Mouse (Mus musculus): ENCODE results near the gene Ambp. TPM values are rescaled to one million over a fixed set of nuclear protein-coding genes. Genes with fewer than 3 reads are reported as not detected.

Gene Ambp
- polyA plus RNA-seq, 1 experiment from 2014 or later = 1,736 TPM

GRCm38 (mm10) chr4:63170061-63170460 is 15.5 kb upstream of the Ambp start:
- 70% methylated on average over 4 of the region's 4 CpGs for WGBS (ENCODE audit: insufficient replicate concordance)
- H3K9me3 ChIP-seq (replicated peaks; ENCODE audit: control insufficient read depth, low read length) = no peaks in the 10 kb centered on the region
- no peak overlapping the region for H3K9ac ChIP-seq (ENCODE audit: low read depth, low read length)
- H3K4me1 ChIP-seq (ENCODE audit: control insufficient read depth, low read depth, low read length) = no peaks in the 10 kb centered on the region
- H3K36me3 ChIP-seq (ENCODE audit: control insufficient read depth, insufficient read depth) = no peaks in the 10 kb centered on the region
- H3K27me3 ChIP-seq (ENCODE audit: control insufficient read depth, insufficient read depth, low read depth, low read length) = no peaks in the 10 kb centered on the region
- no peak overlapping the region for H3K4me3 ChIP-seq (ENCODE audit: low read depth, low read length)
- H3K27ac ChIP-seq (ENCODE audit: low read length) = no peak overlapping the region
- no peak overlapping the region for H3K4me2 ChIP-seq (ENCODE audit: low read depth, low read length)
- ATAC-seq (ENCODE audit: low read depth) = no peak

- Histone ChIP-seq H3K4me2 (ENCODE audit: low read depth, low read length) (no peak overlapping the region), H3K36me3 (ENCODE audit: control insufficient read depth, insufficient read depth) (no peaks in the 10 kb centered on the region), H3K27me3 (ENCODE audit: control insufficient read depth, insufficient read depth, low read depth, low read length) (no peaks in the 10 kb centered on the region), H3K4me3 (ENCODE audit: low read depth, low read length) (no peak overlapping the region), H3K27ac (ENCODE audit: low read length) (no peak overlapping the region), H3K9ac (ENCODE audit: low read depth, low read length) (no peak overlapping the region), H3K9me3 (replicated peaks; ENCODE audit: control insufficient read depth, low read length) (no peaks in the 10 kb centered on the region), H3K4me1 (ENCODE audit: control insufficient read depth, low read depth, low read length) (no peaks in the 10 kb centered on the region)
- no peak for ATAC-seq (ENCODE audit: low read depth)
- WGBS (ENCODE audit: insufficient replicate concordance) = 51% methylated on average over 5 of the region's 5 CpGs
Measured at GRCm38 (mm10) chr4:63166323-63166722, 11.7 kb upstream of the Ambp start.

- H3K36me3 ChIP-seq (ENCODE audit: control insufficient read depth, insufficient read depth) = no peaks in the 10 kb centered on the region
- no peaks in the 10 kb centered on the region for H3K27me3 ChIP-seq (ENCODE audit: control insufficient read depth, insufficient read depth, low read depth, low read length)
- H3K4me2 ChIP-seq (ENCODE audit: low read depth, low read length) = no peak overlapping the region
- H3K4me3 ChIP-seq (ENCODE audit: low read depth, low read length) = no peak overlapping the region
- H3K27ac ChIP-seq (ENCODE audit: low read length) = no peak overlapping the region
- H3K9me3 ChIP-seq (replicated peaks; ENCODE audit: control insufficient read depth, low read length) = no peaks in the 10 kb centered on the region
- no peak overlapping the region for H3K9ac ChIP-seq (ENCODE audit: low read depth, low read length)
- H3K4me1 ChIP-seq (ENCODE audit: control insufficient read depth, low read depth, low read length) = no peaks in the 10 kb centered on the region
- WGBS (ENCODE audit: insufficient replicate concordance) = 59% methylated on average over 4 of the region's 4 CpGs
- no peak for ATAC-seq (ENCODE audit: low read depth)
Measured at GRCm38 (mm10) chr4:63165636-63166035, 11.0 kb upstream of the Ambp start.

GRCm38 (mm10) chr4:63158961-63159592 is 4.5 kb upstream of the Ambp start:
- Histone ChIP-seq H3K27ac (ENCODE audit: low read length) (no peak overlapping the region), H3K36me3 (ENCODE audit: control insufficient read depth, insufficient read depth) (no peaks in the 10 kb centered on the region), H3K9me3 (replicated peaks; ENCODE audit: control insufficient read depth, low read length) (no peaks in the 10 kb centered on the region), H3K4me3 (ENCODE audit: low read depth, low read length) (no peak overlapping the region), H3K4me2 (ENCODE audit: low read depth, low read length) (no peak overlapping the region), H3K9ac (ENCODE audit: low read depth, low read length) (no peak overlapping the region), H3K27me3 (ENCODE audit: control insufficient read depth, insufficient read depth, low read depth, low read length) (no peaks in the 10 kb centered on the region), H3K4me1 (ENCODE audit: control insufficient read depth, low read depth, low read length) (no peaks in the 10 kb centered on the region; the same call in none of the 2 replicates)
- WGBS (ENCODE audit: insufficient replicate concordance) = 13% methylated on average over 5 of the region's 5 CpGs
- no peak for ATAC-seq (ENCODE audit: low read depth)

- H3K4me1 ChIP-seq (ENCODE audit: control insufficient read depth, low read depth, low read length) = no peaks in the 10 kb centered on the region; the same call in none of the 2 replicates
- H3K27ac ChIP-seq (ENCODE audit: low read length) = peak overlapping the region; percentile 33; the same call in 1 of the 2 replicates
- H3K9ac ChIP-seq (ENCODE audit: low read depth, low read length) = no peak overlapping the region
- H3K9me3 ChIP-seq (replicated peaks; ENCODE audit: control insufficient read depth, low read length) = no peaks in the 10 kb centered on the region
- no peak overlapping the region for H3K4me2 ChIP-seq (ENCODE audit: low read depth, low read length)
- no peak overlapping the region for H3K4me3 ChIP-seq (ENCODE audit: low read depth, low read length)
- H3K27me3 ChIP-seq (ENCODE audit: control insufficient read depth, insufficient read depth, low read depth, low read length) = no peaks in the 10 kb centered on the region
- 74% methylated on average over 7 of the region's 7 CpGs for WGBS (ENCODE audit: insufficient replicate concordance)
- no peak for ATAC-seq (ENCODE audit: low read depth)
- no peaks in the 10 kb centered on the region for H3K36me3 ChIP-seq (ENCODE audit: control insufficient read depth, insufficient read depth)
Measured at GRCm38 (mm10) chr4:63158192-63158591, 3.6 kb upstream of the Ambp start.

GRCm38 (mm10) chr4:63156726-63157634 is 2.4 kb upstream of the Ambp start:
- peak overlapping the region; percentile 74 for H3K27ac ChIP-seq (ENCODE audit: low read length)
- no peaks in the 10 kb centered on the region; the same call in none of the 2 replicates for H3K4me1 ChIP-seq (ENCODE audit: control insufficient read depth, low read depth, low read length)
- no peaks in the 10 kb centered on the region for H3K9me3 ChIP-seq (replicated peaks; ENCODE audit: control insufficient read depth, low read length)
- 34% methylated on average over 8 of the region's 8 CpGs for WGBS (ENCODE audit: insufficient replicate concordance)
- no peak overlapping the region for H3K4me3 ChIP-seq (ENCODE audit: low read depth, low read length)
- H3K4me2 ChIP-seq (ENCODE audit: low read depth, low read length) = no peak overlapping the region
- H3K36me3 ChIP-seq (ENCODE audit: control insufficient read depth, insufficient read depth) = no peaks in the 10 kb centered on the region
- H3K27me3 ChIP-seq (ENCODE audit: control insufficient read depth, insufficient read depth, low read depth, low read length) = no peaks in the 10 kb centered on the region
- H3K9ac ChIP-seq (ENCODE audit: low read depth, low read length) = no peak overlapping the region
- ATAC-seq (ENCODE audit: low read depth) = peak; percentile 85

- Histone ChIP-seq H3K27me3 (ENCODE audit: control insufficient read depth, insufficient read depth, low read depth, low read length) (no peaks in the 10 kb centered on the region), H3K27ac (ENCODE audit: low read length) (peak overlapping the region; percentile 44; the same call in 1 of the 2 replicates), H3K4me1 (ENCODE audit: control insufficient read depth, low read depth, low read length) (no peaks in the 10 kb centered on the region; the same call in none of the 2 replicates), H3K9me3 (replicated peaks; ENCODE audit: control insufficient read depth, low read length) (no peaks in the 10 kb centered on the region), H3K36me3 (ENCODE audit: control insufficient read depth, insufficient read depth) (no peaks in the 10 kb centered on the region), H3K9ac (ENCODE audit: low read depth, low read length) (no peak overlapping the region), H3K4me2 (ENCODE audit: low read depth, low read length) (no peak overlapping the region), H3K4me3 (ENCODE audit: low read depth, low read length) (no peak overlapping the region)
- no peak for ATAC-seq (ENCODE audit: low read depth)
- 21% methylated on average over 2 of the region's 2 CpGs for WGBS (ENCODE audit: insufficient replicate concordance)
Measured at GRCm38 (mm10) chr4:63155596-63155995, 997 bp upstream of the Ambp start.

GRCm38 (mm10) chr4:63154028-63154427 is 571 bp downstream of the Ambp start:
- Histone ChIP-seq H3K36me3 (ENCODE audit: control insufficient read depth, insufficient read depth) (peaks cover 3% of the 10 kb centered on the region; the same call in 1 of the 2 replicates), H3K9me3 (replicated peaks; ENCODE audit: control insufficient read depth, low read length) (no peaks in the 10 kb centered on the region), H3K27me3 (ENCODE audit: control insufficient read depth, insufficient read depth, low read depth, low read length) (no peaks in the 10 kb centered on the region), H3K4me2 (ENCODE audit: low read depth, low read length) (no peak overlapping the region), H3K4me3 (ENCODE audit: low read depth, low read length) (peak overlapping the region; percentile 57), H3K9ac (ENCODE audit: low read depth, low read length) (peak overlapping the region; percentile 21; the same call in 1 of the 2 replicates), H3K27ac (ENCODE audit: low read length) (peak overlapping the region; percentile 48), H3K4me1 (ENCODE audit: control insufficient read depth, low read depth, low read length) (no peaks in the 10 kb centered on the region; the same call in none of the 2 replicates)
- ATAC-seq (ENCODE audit: low read depth) = peak; percentile 72
- 44% methylated on average over 4 of the region's 4 CpGs for WGBS (ENCODE audit: insufficient replicate concordance)

GRCm38 (mm10) chr4:63151127-63151526 is 3.5 kb downstream of the Ambp start:
- Histone ChIP-seq H3K4me3 (ENCODE audit: low read depth, low read length) (peak overlapping the region; percentile 1), H3K27ac (ENCODE audit: low read length) (no peak overlapping the region), H3K4me1 (ENCODE audit: control insufficient read depth, low read depth, low read length) (no peaks in the 10 kb centered on the region; the same call in none of the 2 replicates), H3K9ac (ENCODE audit: low read depth, low read length) (no peak overlapping the region), H3K36me3 (ENCODE audit: control insufficient read depth, insufficient read depth) (peaks cover 19% of the 10 kb centered on the region), H3K27me3 (ENCODE audit: control insufficient read depth, insufficient read depth, low read depth, low read length) (no peaks in the 10 kb centered on the region), H3K4me2 (ENCODE audit: low read depth, low read length) (peak overlapping the region; percentile 21), H3K9me3 (replicated peaks; ENCODE audit: control insufficient read depth, low read length) (no peaks in the 10 kb centered on the region)
- 26% methylated on average over 6 of the region's 6 CpGs for WGBS (ENCODE audit: insufficient replicate concordance)
- ATAC-seq (ENCODE audit: low read depth) = no peak

Data from liver, embryonic 16.5 days (tissue).